In the genomic region with DNA sequence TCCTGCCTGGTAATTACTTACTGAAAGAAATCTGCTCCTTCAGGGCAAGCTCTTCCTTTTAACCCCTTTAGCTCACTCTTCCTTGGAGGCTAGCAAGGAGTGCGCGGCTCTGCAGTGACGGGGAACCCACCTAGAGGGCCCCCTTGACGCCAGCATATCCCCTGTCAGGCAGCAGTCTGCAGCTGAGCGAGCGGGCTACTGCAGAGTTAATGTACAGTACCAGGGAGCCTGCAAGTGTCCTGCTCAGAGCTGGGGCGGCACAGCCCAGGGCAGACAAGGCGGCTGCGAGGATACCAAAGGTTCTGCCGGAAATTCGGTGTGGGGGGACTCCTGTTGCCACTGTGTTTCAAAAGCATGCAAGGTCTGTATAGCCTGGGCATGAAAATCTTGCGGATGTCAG, we compare ENCODE assay signal across 8 mouse cellular contexts.
DNase-seq lines count a peak whose midpoint lies in the region; ATAC-seq lines count a peak whose summit lies in the region.

No protein-coding gene starts in this region.

- peak overlapping the region; percentile 74 for H3K9ac ChIP-seq in embryonic facial prominence, embryonic 13.5 days
- H3K9ac ChIP-seq in limb, embryonic 12.5 days (replicated peaks), result peak overlapping the region; percentile 46; the same call in 1 of the 2 replicates
- H3K9ac ChIP-seq in midbrain, embryonic 13.5 days (replicated peaks), result peak overlapping the region; percentile 75

- peak; percentile 89 to 90 for DNase-seq in adrenal gland, postnatal 36 days
- peak; percentile 79 for DNase-seq in heart, adult 8-10 months (ENCODE audit: low spot score)
- peak; percentile 89 to 90 for DNase-seq in kidney, adult 8-10 months
- DNase-seq in spleen, adult 12 weeks (ENCODE audit: low spot score), result peak; percentile 2
- DNase-seq in c-Kit-positive CD71-positive TER-119-positive erythroid progenitor cells, embryonic 14.5 days (ENCODE audit: low spot score), result no peak

- H3K4me2 ChIP-seq in embryonic facial prominence, embryonic 13.5 days, result peak overlapping the region; percentile 85
- peak overlapping the region; percentile 75 for H3K4me2 ChIP-seq in limb, embryonic 12.5 days
- peak overlapping the region; percentile 75 for H3K4me2 ChIP-seq in midbrain, embryonic 13.5 days (replicated peaks)

- no peaks in the 10 kb centered on the region for H3K36me3 ChIP-seq in embryonic facial prominence, embryonic 13.5 days
- H3K36me3 ChIP-seq in limb, embryonic 12.5 days, result no peaks in the 10 kb centered on the region
- no peaks in the 10 kb centered on the region for H3K36me3 ChIP-seq in midbrain, embryonic 13.5 days

- WGBS in embryonic facial prominence, embryonic 13.5 days, result 1% methylated on average over 12 of the region's 12 CpGs
- under 1% methylated on average over 12 of the region's 12 CpGs for WGBS in limb, embryonic 12.5 days
- under 1% methylated on average over 12 of the region's 12 CpGs for WGBS in midbrain, embryonic 13.5 days

- no peaks in the 10 kb centered on the region for H3K27me3 ChIP-seq in embryonic facial prominence, embryonic 13.5 days
- no peaks in the 10 kb centered on the region for H3K27me3 ChIP-seq in limb, embryonic 12.5 days
- no peaks in the 10 kb centered on the region for H3K27me3 ChIP-seq in midbrain, embryonic 13.5 days

- peak; percentile 97 for ATAC-seq in embryonic facial prominence, embryonic 13.5 days (ENCODE audit: insufficient number of reproducible peaks, insufficient read depth, low FRiP score, low TSS enrichment, low read depth)
- peak; percentile 98 for ATAC-seq in limb, embryonic 12.5 days (ENCODE audit: insufficient number of reproducible peaks, insufficient read depth, low FRiP score, low TSS enrichment, low read depth)
- peak; percentile 99 for ATAC-seq in midbrain, embryonic 13.5 days

- peak overlapping the region; percentile 93 for H3K27ac ChIP-seq in embryonic facial prominence, embryonic 13.5 days
- H3K27ac ChIP-seq in limb, embryonic 12.5 days, result peak overlapping the region; percentile 78
- H3K27ac ChIP-seq in midbrain, embryonic 13.5 days, result peak overlapping the region; percentile 95

- H3K4me1 ChIP-seq in embryonic facial prominence, embryonic 13.5 days, result peaks cover 14% of the 10 kb centered on the region
- 0 out of 2 replicates have a peak, but pooled peaks cover 8% of the 10 kb centered on the region for H3K4me1 ChIP-seq in limb, embryonic 12.5 days (replicated peaks)
- peaks cover 44% of the 10 kb centered on the region for H3K4me1 ChIP-seq in midbrain, embryonic 13.5 days (replicated peaks)

- no peaks in the 10 kb centered on the region for H3K9me3 ChIP-seq in embryonic facial prominence, embryonic 13.5 days
- no peaks in the 10 kb centered on the region for H3K9me3 ChIP-seq in limb, embryonic 12.5 days
- H3K9me3 ChIP-seq in midbrain, embryonic 13.5 days, result no peaks in the 10 kb centered on the region

- H3K4me3 ChIP-seq in embryonic facial prominence, embryonic 13.5 days, result peak overlapping the region; percentile 56
- peak overlapping the region; percentile 52 for H3K4me3 ChIP-seq in limb, embryonic 12.5 days (replicated peaks)
- peak overlapping the region; percentile 65 for H3K4me3 ChIP-seq in midbrain, embryonic 13.5 days (replicated peaks)
